Mouse (Mus musculus) MEL (cell line): ENCODE data around the gene Rpl3.

Source experiments
- BHLHE40 ChIP-seq: IDR thresholded peaks from 2 replicates; pipeline ENCODE4 v1.6.1; 2012; ENCODE audit warnings: low read depth, mild to moderate bottlenecking, inconsistent platforms, low read length, improper control_type of control experiment, borderline replicate concordance
- CHD2 ChIP-seq: IDR thresholded peaks from 2 replicates; pipeline ENCODE4 v1.6.1; 2011; ENCODE audit warnings: low read length, improper control_type of control experiment
- CTCF ChIP-seq, 3 experiments: IDR thresholded peaks in 2 of 3; conservative IDR thresholded peaks in 1 of 3; 2 replicates each; pipeline ENCODE4 v1.5.1; 2011 to 2012; ENCODE audit warnings: low read length in 3 of 3, low read depth in 2 of 3, mild to moderate bottlenecking in 2 of 3, improper control_type of control experiment in 1 of 3, inconsistent platforms in 1 of 3, mixed read lengths in 1 of 3, moderate library complexity in 1 of 3; ENCODE audit not compliant: control insufficient read depth in 1 of 3, insufficient read depth in 1 of 3, poor library complexity in 1 of 3, severe bottlenecking in 1 of 3
- ELF1 ChIP-seq: IDR thresholded peaks from 2 replicates; pipeline ENCODE4 v1.6.1; 2014; ENCODE audit warnings: low read depth, mild to moderate bottlenecking, inconsistent platforms, low read length, improper control_type of control experiment, moderate library complexity
- GATA1 ChIP-seq: IDR thresholded peaks from 2 replicates; pipeline ENCODE4 v1.6.1; 2011; ENCODE audit warnings: low read depth, low read length, improper control_type of control experiment
- TBP ChIP-seq: IDR thresholded peaks from 2 replicates; pipeline ENCODE4 v1.8.0; 2011; ENCODE audit warnings: low read depth, low read length, improper control_type of control experiment
- USF1 ChIP-seq: IDR thresholded peaks from 2 replicates; pipeline ENCODE4 v1.6.1; 2014; ENCODE audit warnings: low read depth, mild to moderate bottlenecking, inconsistent platforms, low read length, improper control_type of control experiment, moderate library complexity
- ZC3H11A ChIP-seq: IDR thresholded peaks from 2 replicates; pipeline ENCODE4 v1.6.1; 2012; ENCODE audit warnings: low read depth, mild to moderate bottlenecking, inconsistent platforms, low read length, improper control_type of control experiment

- TF ChIP-seq CTCF (IDR thresholded peaks at IDR 0.05 in 2 of 3, conservative IDR thresholded peaks at IDR 0.05 in 1 of 3; ENCODE audit: control insufficient read depth in 1 of 3, insufficient read depth in 1 of 3, low read depth in 2 of 3, low read length in 3 of 3, poor library complexity in 1 of 3, severe bottlenecking in 1 of 3): no peak
- TF ChIP-seq USF1: no peak
- TF ChIP-seq TBP: no peak
- no peak for TF ChIP-seq ZC3H11A
- no peak for TF ChIP-seq GATA1
- TF ChIP-seq CHD2: no peak
- no peak for TF ChIP-seq ELF1
- TF ChIP-seq BHLHE40: no peak
Observed at GRCm38 (mm10) chr15:80051782-80052181, 39.9 kb downstream of the Rpl3 start.
